Mouse (Mus musculus) embryo, embryonic 9.5 days (tissue): ENCODE results near the gene Cdh22.

Source experiments
- DNase-seq: peaks from one replicate; pipeline ENCODE4 v3.0.0-alpha.2; 2017; ENCODE audit errors: extremely low spot score

Cdh22 gene

GRCm38 (mm10) chr2:165086634-165087033, 148.0 kb downstream of the Cdh22 start:
- no peak for DNase-seq

GRCm38 (mm10) chr2:165081257-165081656, 153.4 kb downstream of the Cdh22 start:
- no peak for DNase-seq

GRCm38 (mm10) chr2:165080657-165081056, 154.0 kb downstream of the Cdh22 start:
- no peak for DNase-seq

GRCm38 (mm10) chr2:165078605-165079004, 156.0 kb downstream of the Cdh22 start:
- DNase-seq: peak; percentile 27

- no peak for DNase-seq
These were observed 156.6 kb downstream of the Cdh22 start for GRCm38 (mm10) chr2:165078045-165078444.

- no peak for DNase-seq
These were observed 157.6 kb downstream of the Cdh22 start for GRCm38 (mm10) chr2:165077055-165077454.

- peak; percentile 79 for DNase-seq
These were observed 159.7 kb downstream of the Cdh22 start for GRCm38 (mm10) chr2:165074937-165075336.

GRCm38 (mm10) chr2:165074081-165074884, 160.4 kb downstream of the Cdh22 start:
- no peak for DNase-seq

GRCm38 (mm10) chr2:165073381-165073781, 161.3 kb downstream of the Cdh22 start:
- no peak for DNase-seq

GRCm38 (mm10) chr2:165070096-165070816, 164.4 kb downstream of the Cdh22 start:
- peak; percentile 81 for DNase-seq

- DNase-seq: no peak
These were observed 165.8 kb downstream of the Cdh22 start for GRCm38 (mm10) chr2:165068806-165069205.

- no peak for DNase-seq
These were observed 170.2 kb downstream of the Cdh22 start for GRCm38 (mm10) chr2:165064489-165064888.

- no peak for DNase-seq
These were observed 172.8 kb downstream of the Cdh22 start for GRCm38 (mm10) chr2:165061638-165062433.
